Mouse (Mus musculus) adrenal gland, postnatal 25 days (tissue): ENCODE results near the gene Lrrc39. TPM values are rescaled to one million over a fixed set of nuclear protein-coding genes. Genes with fewer than 3 reads are reported as not detected.
A peak's percentile ranks its signal among the peaks of the same experiment; 100 is the strongest.
"Not testable (repeated sequence)": the region's sequence is repeated elsewhere in the genome, so short reads cannot be mapped to it uniquely, and the experiment has no call there.

ENCODE experiments used
- DNase-seq: peaks from one replicate; pipeline ENCODE4 v3.0.0; 2021; ENCODE audit warnings: mixed read lengths
- long read RNA-seq: library from polyadenylated mRNA; stranded (forward); transcript quantifications from one replicate; pipeline ENCODE4 v2.0.0, GENCODE M21; 2021
- total RNA-seq: library from RNA; stranded (reverse); gene quantifications from 2 replicates; pipeline ENCODE4 v1.2.3, GENCODE M21; 2021

The Lrrc39 gene
- 0.91 and 1.4 TPM in 2 replicates for total RNA-seq
- long read RNA-seq, partial matches to known transcripts: 0 of 3 reads
- long read RNA-seq, other reads (novel, unspliced or antisense): 3 of 3 reads

- DNase-seq: no peak
Measured at GRCm38 (mm10) chr3:116562408-116563094, at the start of gene Lrrc39. TSS of gene Lrrc39 (plus strand) at chr3:116562973.

GRCm38 (mm10) chr3:116520141-116520761 is 42.5 kb upstream of the Lrrc39 start:
- DNase-seq: peak; percentile 31

GRCm38 (mm10) chr3:116529741-116530140 is 33.0 kb upstream of the Lrrc39 start:
- DNase-seq: no peak

GRCm38 (mm10) chr3:116530826-116531225 is 31.9 kb upstream of the Lrrc39 start:
- DNase-seq: no peak

- peak; percentile 8 for DNase-seq
Measured at GRCm38 (mm10) chr3:116536428-116537199, 26.2 kb upstream of the Lrrc39 start.

GRCm38 (mm10) chr3:116537200-116537573 is 25.6 kb upstream of the Lrrc39 start:
- DNase-seq: no peak

- no peak for DNase-seq
Measured at GRCm38 (mm10) chr3:116542070-116542469, 20.7 kb upstream of the Lrrc39 start.

- no peak for DNase-seq
Measured at GRCm38 (mm10) chr3:116542532-116542931, 20.2 kb upstream of the Lrrc39 start.

- no peak for DNase-seq
Measured at GRCm38 (mm10) chr3:116547430-116547829, 15.3 kb upstream of the Lrrc39 start.

- DNase-seq: no peak
Measured at GRCm38 (mm10) chr3:116551362-116551761, 11.4 kb upstream of the Lrrc39 start.

- DNase-seq: not testable (repeated sequence)
Measured at GRCm38 (mm10) chr3:116561315-116561714, 1.5 kb upstream of the Lrrc39 start.

- DNase-seq: no peak
Measured at GRCm38 (mm10) chr3:116563095-116563492, 321 bp downstream of the Lrrc39 start.

- no peak for DNase-seq
Measured at GRCm38 (mm10) chr3:116570628-116571027, 7.9 kb downstream of the Lrrc39 start.

- peak; percentile 10 for DNase-seq
Measured at GRCm38 (mm10) chr3:116577286-116577685, 14.5 kb downstream of the Lrrc39 start.

GRCm38 (mm10) chr3:116582201-116582600 is 19.4 kb downstream of the Lrrc39 start:
- no peak for DNase-seq

GRCm38 (mm10) chr3:116594076-116594727 is 31.4 kb downstream of the Lrrc39 start:
- DNase-seq: no peak

GRCm38 (mm10) chr3:116594728-116595602 is 32.2 kb downstream of the Lrrc39 start, which contains the start of gene Sass6:
TSS of gene Sass6 (plus strand) at chr3:116594982.
- DNase-seq: peak; percentile 99

GRCm38 (mm10) chr3:116595603-116595991 is 32.8 kb downstream of the Lrrc39 start:
- no peak for DNase-seq

GRCm38 (mm10) chr3:116599705-116600104 is 36.9 kb downstream of the Lrrc39 start:
- DNase-seq: no peak

GRCm38 (mm10) chr3:116601005-116601404 is 38.2 kb downstream of the Lrrc39 start:
- DNase-seq: no peak

- DNase-seq: no peak
Measured at GRCm38 (mm10) chr3:116601781-116602180, 39.0 kb downstream of the Lrrc39 start.
